Mouse (Mus musculus): ENCODE data around the gene Sgms1.

Sgms1 gene

DNA sequence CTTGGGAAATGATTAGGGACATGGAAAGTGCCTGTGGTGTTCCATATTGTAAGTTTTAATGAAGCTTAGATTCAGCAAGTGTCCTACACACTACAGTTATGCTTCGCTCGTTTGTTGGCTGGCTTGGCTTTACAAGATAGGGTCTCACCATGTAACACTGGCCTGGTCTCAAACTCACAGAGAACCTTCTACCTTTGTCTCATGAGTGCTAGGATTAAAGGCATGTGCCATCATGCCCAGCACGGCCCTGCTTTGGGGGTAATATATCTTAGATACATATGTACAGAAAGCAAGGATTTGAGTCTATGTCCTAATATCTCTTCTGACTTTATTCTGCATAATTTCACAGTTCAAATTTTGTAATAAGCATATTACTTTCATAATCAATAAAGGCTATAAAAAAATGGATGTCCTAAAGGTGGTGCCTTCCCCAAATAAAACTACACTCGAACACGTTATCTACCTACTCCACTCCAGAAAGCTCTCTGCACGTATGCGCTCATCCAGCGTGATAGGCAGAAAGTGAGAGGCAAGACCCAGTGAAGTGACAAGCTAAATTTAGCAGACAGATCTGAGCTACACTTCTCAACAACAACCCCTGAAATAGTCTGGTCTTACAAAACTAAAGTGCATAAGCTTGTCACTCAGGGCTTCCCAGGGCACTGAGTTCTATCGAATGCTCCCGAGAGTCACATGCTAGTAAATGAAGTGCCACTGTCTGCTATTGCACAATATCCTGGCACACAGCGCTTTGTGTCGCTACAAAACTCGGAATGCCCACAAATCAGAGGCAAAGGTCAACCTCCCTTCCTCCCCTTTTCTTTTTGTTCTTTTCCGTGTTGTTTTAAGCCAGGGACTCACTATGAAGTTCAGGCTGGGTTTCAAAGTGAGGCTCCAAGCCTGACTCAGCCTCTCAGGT is 208.5 kb downstream of the Sgms1 start:
- DNase-seq (ENCODE audit: low spot score in 2 of 2), result peak; percentile 43 to 65

- peak; percentile 55 to 69 for DNase-seq (ENCODE audit: low spot score in 2 of 2)
Observed at GRCm38 (mm10) chr19:32179978-32180413, 209.5 kb downstream of the Sgms1 start.

GRCm38 (mm10) chr19:32179514-32179913 is 210.0 kb downstream of the Sgms1 start:
- DNase-seq (ENCODE audit: low spot score in 2 of 2), result no peak

- no peak for DNase-seq (ENCODE audit: low spot score in 2 of 2)
Observed at GRCm38 (mm10) chr19:32178161-32178560, 211.4 kb downstream of the Sgms1 start.

DNA sequence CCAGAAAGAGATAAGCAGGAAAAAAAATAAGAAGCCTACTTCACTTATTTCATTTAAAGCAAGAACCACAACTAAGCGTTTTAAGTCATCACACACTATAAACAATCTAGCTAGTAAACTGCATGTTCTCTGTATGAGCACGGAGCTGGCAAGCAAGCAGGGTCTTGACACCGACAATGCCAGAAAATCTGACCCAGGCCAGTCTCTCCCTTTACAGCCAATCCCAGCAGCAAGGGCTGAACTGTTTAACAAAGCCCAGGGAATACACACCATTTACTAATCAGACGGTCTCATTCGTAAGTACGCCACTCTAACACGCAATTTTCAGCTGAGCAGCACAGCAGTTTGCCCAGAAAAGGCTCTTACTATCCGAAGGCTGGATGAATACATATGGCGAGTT is 213.1 kb downstream of the Sgms1 start:
- no peak for DNase-seq (ENCODE audit: low spot score in 2 of 2)

DNA sequence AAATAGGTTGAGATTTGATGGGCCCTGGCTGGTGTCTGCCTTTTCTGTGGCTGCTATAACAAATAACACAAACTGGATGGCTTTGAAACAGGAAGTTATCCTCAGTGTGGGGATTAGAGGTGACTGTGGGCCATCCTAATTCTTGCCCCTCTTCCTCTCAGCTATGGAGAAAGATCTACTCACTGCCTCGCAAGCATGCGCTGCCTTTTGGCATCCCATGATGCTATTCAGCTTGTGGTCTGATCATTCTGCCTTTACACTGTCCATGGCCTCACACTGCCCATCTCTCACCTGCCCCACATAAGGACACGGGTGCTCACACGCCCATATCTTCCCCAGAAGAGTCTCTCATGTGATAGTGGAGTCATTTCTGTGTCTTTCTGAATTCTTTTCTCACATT is 213.5 kb downstream of the Sgms1 start:
- no peak for DNase-seq (ENCODE audit: low spot score in 2 of 2)

DNA sequence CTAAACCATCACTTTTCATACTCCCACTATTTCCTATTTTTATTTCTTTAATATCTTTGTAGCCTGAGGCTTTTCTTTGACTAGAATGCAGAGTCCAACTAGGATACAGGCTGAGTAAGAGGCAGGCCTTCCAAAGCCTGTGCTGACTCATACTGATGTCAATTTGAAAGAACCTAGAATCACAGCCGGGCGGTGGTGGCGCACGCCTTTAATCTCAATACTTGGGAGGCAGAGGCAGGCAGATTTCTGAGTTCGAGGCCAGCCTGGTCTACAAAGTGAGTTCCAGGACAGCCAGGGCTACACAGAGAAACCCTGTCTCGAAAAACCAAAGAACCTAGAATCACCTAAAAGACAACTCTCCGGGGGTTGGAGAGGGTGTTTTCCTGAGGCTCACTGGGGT is 214.5 kb downstream of the Sgms1 start:
- DNase-seq (ENCODE audit: low spot score in 2 of 2), result no peak

- DNase-seq (ENCODE audit: low spot score in 2 of 2), result no peak
Observed at GRCm38 (mm10) chr19:32174561-32174960, 215.0 kb downstream of the Sgms1 start.

DNA sequence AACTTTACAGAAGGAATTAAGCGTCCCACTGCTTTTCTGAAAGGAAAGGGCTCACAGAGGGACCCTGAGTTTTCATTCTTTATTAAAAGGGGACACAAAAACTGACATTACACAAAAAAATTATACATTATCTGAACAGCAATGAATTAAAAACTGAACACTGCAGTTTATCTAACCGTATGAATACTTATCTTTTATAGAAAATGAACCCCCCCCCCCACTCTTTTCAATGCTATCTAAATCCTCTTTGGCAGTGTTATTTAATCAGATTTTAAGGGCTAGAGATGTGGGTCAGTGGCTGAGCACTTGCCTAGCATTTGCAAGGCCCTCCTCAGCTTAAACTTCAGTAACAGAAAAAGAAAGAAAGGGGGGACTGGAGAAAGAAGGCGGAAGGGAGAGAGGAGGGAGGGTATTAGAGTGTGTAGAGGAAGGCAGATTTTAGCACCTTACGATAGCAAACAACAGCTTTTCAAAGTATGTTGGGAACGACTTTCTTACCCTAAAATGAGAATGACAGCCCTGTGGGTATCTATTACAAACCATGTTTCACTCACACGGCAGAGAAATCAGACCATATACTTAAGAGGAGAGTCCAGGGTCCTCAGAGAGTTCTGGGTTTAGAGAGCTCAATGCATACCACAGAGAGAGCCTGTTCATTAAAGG is 215.9 kb downstream of the Sgms1 start:
- no peak for DNase-seq (ENCODE audit: low spot score in 2 of 2)

DNA sequence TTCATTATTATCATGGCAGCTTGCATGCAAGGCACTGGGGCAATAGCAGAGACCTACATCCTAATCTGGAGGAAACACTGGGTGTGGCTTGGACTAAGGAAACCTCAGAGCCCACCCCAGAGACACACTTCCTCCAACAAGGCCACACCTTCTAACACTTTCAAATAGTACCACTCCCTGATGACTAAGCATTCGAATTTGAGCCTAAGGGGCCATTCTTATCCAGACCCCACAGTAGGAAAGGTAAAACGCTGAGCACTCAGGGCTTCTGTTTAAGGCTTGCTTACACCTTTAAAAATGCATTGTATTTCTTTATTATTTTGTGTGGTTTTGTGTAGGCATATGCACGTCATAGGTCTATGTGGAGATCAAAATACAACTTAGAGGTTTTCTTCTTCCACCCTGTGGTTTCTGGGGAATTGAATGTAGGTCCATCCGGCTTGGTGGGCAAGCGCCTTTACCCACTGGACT is 217.0 kb downstream of the Sgms1 start:
- DNase-seq (ENCODE audit: low spot score in 2 of 2), result peak; percentile 79 to 82

- DNase-seq (ENCODE audit: low spot score in 2 of 2), result no peak
Observed at GRCm38 (mm10) chr19:32171981-32172380, 217.5 kb downstream of the Sgms1 start.

DNA sequence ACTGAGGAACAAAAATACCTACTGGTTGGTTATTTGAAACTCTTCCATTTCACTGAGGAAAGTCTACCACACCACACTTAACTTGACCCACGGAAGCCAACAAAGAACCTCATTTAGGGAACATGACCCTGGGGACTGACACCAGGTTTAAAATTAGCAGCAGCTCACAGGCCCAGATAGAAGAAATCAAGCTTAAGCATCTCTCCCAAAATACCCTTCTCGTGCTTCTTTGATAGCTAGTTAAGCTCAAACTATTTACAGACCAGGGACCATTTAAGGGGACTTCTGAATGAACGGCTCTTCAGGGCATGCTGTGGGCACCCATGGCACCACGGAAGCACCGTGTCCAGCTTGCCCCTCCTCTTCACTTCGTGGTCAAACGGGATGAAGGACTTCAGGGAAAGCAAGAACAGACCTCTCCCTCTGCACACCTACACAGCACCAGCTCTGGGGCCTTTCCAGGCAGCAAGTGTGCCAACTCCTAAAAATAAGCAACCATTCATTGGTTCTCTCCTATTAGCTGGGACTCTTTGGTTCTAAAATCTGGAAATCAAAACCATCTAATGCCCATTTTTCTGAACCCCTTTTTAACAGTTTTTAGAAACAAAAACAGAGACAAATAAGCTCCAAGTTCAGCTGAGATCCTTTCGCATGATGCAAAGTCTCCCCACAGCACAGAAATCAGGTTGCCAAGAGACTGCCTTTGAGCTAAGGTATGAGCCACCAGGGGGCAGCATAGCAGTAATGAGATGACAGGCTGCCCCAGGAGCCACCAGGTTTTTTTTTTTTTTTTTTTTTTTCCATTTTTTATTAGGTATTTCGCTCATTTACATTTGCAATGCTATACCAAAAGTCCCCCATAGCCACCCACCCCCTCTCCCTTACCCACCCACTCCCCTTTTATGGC is 219.6 kb downstream of the Sgms1 start:
- peak; percentile 73 to 79 for DNase-seq (ENCODE audit: low spot score in 2 of 2)

DNA sequence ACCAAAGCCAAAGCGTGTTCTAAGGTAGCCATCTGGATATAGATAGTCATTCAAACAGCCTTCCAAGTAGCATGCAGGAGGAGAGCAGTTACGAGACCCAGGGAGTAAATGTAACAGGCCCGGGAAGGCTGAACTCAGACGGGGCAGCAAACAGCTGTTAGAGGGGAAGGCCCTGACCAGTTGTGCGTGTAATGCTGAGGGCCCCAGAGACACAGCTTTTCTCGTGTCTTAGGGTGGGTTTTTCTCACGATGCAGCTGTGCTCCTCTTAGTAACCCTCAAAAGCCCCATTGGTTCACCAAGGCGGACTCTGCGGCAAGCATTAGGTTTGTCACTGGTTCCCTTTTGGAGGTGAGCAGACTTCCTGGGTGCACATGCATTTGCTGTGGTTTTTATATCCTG is 221.5 kb downstream of the Sgms1 start:
- DNase-seq (ENCODE audit: low spot score in 2 of 2), result peak; percentile 87

DNA sequence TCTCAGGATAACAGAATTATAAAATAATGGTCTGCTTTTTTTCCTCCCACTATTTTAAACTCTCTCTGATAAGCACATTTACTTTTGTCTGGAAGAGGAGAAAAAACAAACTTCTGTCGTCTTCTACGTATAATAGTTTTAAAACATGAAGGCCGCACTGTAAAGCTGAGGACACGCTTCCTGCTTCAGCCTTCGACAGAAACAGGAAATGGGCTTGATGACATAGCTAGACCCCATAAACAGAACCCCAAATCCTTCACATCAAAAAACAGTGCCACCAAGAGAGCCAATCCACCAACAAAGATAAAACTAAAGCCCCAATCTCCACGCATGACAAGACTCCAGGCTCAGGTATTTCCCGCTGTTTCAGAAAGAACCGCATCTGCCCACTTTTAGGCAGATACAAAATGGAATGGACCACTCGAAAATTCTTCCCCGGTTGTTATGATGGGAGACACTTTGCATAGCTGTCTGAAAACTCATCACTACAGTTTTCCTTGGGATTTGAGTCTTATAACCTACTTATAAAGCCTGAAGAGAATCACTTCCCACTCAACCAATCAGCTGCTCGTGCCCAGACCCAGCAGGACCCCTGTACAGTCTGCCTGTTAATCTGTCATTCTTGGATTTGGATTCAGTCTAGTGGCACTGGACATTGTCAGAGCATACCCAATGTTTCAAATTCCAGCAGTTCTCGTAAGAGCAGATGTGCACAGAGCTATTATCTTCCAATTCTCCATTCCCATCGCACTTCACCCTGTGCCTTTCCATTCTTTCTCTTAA is 222.5 kb downstream of the Sgms1 start:
- no peak for DNase-seq (ENCODE audit: low spot score in 2 of 2)

DNA sequence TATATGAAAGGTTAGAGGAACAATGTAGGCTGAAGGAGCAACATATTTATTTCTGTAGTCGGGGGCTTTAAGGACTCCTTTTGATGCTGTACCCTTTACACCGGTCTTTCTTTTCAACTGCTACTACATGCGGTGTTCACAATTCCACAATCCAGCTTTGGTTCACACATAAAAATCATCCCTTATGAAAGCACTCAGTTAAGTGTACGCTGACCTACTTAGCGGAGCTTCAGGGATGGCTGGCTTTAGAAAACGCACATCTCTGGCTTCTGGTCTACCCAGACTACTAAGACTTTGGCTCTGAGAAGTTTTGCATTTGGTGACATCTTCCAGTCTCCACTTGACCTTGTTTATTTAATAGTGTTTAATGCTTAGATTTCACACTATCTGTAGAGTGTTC is 223.8 kb downstream of the Sgms1 start:
- no peak for DNase-seq (ENCODE audit: low spot score in 2 of 2)

DNA sequence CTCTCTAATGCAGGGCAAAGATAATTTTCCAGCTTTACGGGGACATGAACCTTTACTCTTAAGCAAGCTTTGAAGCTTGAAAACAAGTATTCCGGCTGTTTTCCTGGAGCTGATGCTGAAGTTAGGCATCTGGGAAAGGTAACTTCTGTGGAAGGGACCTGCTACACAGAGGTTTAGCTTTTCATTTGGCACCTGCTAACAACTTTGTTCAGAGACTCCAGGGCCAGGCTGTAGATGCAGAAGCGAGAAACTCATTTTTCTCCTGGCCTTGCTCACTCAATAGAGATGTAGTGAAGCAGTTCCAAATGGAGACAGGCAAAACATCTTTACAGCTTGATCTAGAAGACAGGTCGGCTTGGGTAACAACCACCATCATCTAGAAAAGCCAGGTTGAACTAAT is 225.4 kb downstream of the Sgms1 start:
- no peak for DNase-seq (ENCODE audit: low spot score in 2 of 2)

DNA sequence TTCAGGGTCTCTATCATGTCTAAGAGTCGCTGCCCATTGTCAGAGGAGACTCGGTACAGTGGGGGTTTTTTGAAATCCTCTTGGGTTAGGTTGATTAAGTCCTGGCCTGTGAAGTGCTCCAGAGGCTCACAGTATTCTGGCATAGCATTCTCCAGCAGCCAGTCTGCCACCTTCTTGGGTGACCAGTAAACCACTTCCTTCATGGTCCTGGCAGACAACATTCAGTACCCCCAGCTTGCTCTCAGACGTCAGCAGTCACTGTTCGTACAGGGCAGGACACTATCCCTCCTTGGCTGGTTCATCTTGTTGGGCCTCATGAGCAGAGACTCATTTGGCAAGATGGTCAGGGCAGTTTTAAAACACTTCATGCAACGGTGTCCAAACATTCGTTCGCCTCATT is 229.6 kb downstream of the Sgms1 start:
- DNase-seq (ENCODE audit: low spot score in 2 of 2), result no peak

- DNase-seq (ENCODE audit: low spot score in 2 of 2), result no peak
Observed at GRCm38 (mm10) chr19:32159168-32159567, 230.3 kb downstream of the Sgms1 start.

GRCm38 (mm10) chr19:32157045-32157444 is 232.5 kb downstream of the Sgms1 start:
- no peak for DNase-seq (ENCODE audit: low spot score in 2 of 2)

- DNase-seq (ENCODE audit: low spot score in 2 of 2), result no peak
Observed at GRCm38 (mm10) chr19:32152529-32152928, 237.0 kb downstream of the Sgms1 start.

GRCm38 (mm10) chr19:32148710-32149109 is 240.8 kb downstream of the Sgms1 start:
- DNase-seq (ENCODE audit: low spot score in 2 of 2), result no peak

Measured in spleen, postnatal 36 days (tissue).